Mouse (Mus musculus): ENCODE data around the gene Ucn2. TPM values are rescaled to one million over a fixed set of nuclear protein-coding genes. Genes with fewer than 3 reads are reported as not detected.
A peak's percentile ranks its signal among the peaks of the same experiment; 100 is the strongest.

The Ucn2 gene
- polyA plus RNA-seq, 2 experiments: 0.06 TPM; not detected in 1

DNA sequence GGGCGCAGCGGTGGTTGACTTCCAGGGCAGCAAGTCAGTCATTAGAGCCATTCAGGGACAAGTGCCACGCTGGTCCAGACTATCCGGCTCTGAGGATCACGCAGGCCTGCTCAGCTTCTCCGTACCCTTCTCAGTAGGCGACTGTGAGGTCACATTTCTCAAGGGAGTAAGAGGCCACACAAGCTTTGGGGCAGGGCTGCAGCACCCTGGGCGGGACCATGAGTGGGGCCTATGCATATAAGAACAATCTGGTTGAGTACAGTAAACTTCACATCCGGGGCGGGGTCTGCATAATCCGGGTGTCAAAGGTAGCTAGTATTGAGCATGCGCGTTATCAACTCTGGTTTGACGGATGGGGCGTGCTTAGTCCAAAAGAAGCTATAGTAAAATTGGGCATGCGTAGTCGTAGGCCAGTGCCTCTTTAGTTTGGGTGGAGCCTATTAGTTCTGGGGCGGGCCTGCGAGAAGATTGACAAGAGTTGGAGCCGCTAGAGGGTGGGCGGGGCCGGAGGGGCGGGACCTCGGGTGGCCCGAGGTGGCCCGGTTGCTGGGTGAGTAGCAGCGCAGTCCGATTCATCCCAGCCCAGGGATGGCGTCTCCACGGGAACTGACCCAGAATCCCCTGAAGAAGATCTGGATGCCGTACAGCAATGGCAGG, 5.7 kb downstream of the Ucn2 start, which contains the start of gene Pfkfb4:
TSS of gene Pfkfb4 (plus strand) at position 351 of the 657 bp plus-strand sequence.
- 3% methylated on average over 31 of the region's 31 CpGs for WGBS (ENCODE audit: insufficient replicate concordance)
- Histone ChIP-seq H3K36me3 (replicated peaks; ENCODE audit: control insufficient read depth, insufficient read depth, low read depth) (no peaks in the 10 kb centered on the region), H3K27me3 (ENCODE audit: control insufficient read depth, insufficient read depth, low read length) (no peaks in the 10 kb centered on the region), H3K27ac (peak within 1 kb of the TSS; percentile 75), H3K4me1 (replicated peaks; ENCODE audit: control insufficient read depth in 2 of 2, insufficient read depth in 2 of 2, low read length in 1 of 2) (peaks cover 6 to 37% of the 10 kb centered on the region in 2 experiments), H3K9me3 (ENCODE audit: control insufficient read depth, low read length) (no peaks in the 10 kb centered on the region), H3K4me2 (ENCODE audit: low read depth) (peak within 1 kb of the TSS; percentile 70), H3K9ac (replicated peaks) (peak within 1 kb of the TSS; percentile 64), H3K4me3 (ENCODE audit: insufficient read depth in 1 of 2, low read depth in 2 of 2, low read length in 2 of 2) (peak within 1 kb of the TSS; percentile 51 to 68)
- peak; percentile 96 for ATAC-seq (ENCODE audit: insufficient read depth)
- no peak for TF ChIP-seq CTCF (IDR thresholded peaks at IDR 0.05; ENCODE audit: low read depth)
- TF ChIP-seq EP300 (IDR thresholded peaks at IDR 0.05; ENCODE audit: low read depth): 0 out of 2 replicates have a peak, but pooled peaks have one; percentile 11
- DNase-seq (ENCODE audit: low read depth in 3 of 3, low spot score in 3 of 3): peak; percentile 97 to 98 (median 98)

DNA sequence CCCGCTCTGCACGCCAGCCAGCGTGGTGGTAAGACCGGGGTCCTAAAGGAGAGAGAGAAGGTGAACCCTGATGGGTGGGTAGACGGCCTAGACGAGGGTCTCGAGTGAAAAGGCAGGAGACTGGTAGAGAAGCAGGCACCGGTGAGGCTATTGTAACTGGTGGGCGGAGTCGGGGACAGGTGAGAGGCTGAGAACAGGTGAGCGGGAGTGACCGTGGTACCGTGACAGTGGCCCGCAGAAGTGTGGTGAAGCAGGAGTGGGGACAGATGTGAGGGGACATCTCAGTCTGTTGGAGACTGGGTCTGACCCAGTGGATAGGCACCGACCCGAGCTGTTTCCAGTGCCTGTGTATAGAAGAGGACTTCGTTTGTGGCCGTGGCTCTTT, 6.3 kb downstream of the Ucn2 start:
- H3K4me3 ChIP-seq (ENCODE audit: insufficient read depth in 1 of 2, low read depth in 2 of 2, low read length in 2 of 2): peak overlapping the region; percentile 51 to 68
- H3K4me1 ChIP-seq (replicated peaks; ENCODE audit: control insufficient read depth in 2 of 2, insufficient read depth in 2 of 2, low read length in 1 of 2): peaks cover 6 to 37% of the 10 kb centered on the region in 2 experiments
- H3K27me3 ChIP-seq (ENCODE audit: control insufficient read depth, insufficient read depth, low read length): no peaks in the 10 kb centered on the region
- DNase-seq (ENCODE audit: low read depth in 3 of 3, low spot score in 3 of 3): no peak
- TF ChIP-seq CTCF (IDR thresholded peaks at IDR 0.05; ENCODE audit: low read depth) (no peak), EP300 (IDR thresholded peaks at IDR 0.05; ENCODE audit: low read depth) (no peak)
- no peaks in the 10 kb centered on the region for H3K36me3 ChIP-seq (replicated peaks; ENCODE audit: control insufficient read depth, insufficient read depth, low read depth)
- H3K9me3 ChIP-seq (ENCODE audit: control insufficient read depth, low read length): no peaks in the 10 kb centered on the region
- no peak overlapping the region for H3K9ac ChIP-seq (replicated peaks)
- WGBS (ENCODE audit: insufficient replicate concordance): 18% methylated on average over 18 of the region's 18 CpGs
- H3K27ac ChIP-seq: no peak overlapping the region
- peak overlapping the region; percentile 70 for H3K4me2 ChIP-seq (ENCODE audit: low read depth)
- ATAC-seq (ENCODE audit: insufficient read depth): no peak; the same call in 1 of the 2 replicates

DNA sequence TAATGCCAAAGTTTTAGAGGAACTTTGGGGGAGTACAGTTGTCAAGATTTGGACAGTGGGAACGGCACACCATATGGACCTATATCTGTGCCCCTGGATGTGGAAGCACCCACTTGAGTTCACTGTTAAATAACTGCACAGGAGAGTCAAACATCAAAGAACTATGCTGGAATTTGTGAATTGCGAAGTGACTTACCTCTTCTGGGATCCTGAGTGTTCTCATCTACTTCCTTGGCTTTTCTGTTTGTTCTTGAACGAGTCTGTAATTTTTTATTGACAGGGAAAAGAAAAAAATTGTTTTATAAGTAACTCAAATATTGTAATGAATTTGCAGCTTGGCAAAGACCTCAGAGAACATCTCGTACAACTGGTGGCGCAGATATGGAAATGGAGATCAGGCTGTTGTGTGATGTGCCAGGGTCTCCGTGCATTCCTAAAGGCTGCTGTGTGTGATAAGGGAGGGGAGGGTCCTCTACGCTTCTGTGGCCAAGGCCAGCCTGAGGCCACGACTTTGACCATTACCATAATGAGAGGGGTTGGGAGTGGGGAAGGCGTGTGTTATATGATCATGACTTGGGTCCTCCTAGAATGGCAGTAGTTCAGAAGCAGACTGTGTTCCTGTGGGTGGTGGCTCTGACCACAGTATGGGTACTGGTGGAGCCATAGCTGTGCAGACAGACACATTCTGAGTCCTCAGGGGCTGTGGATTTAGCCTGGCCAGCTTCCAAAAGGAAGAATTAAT, 7.0 kb downstream of the Ucn2 start:
- no peak overlapping the region for H3K9ac ChIP-seq (replicated peaks)
- no peaks in the 10 kb centered on the region for H3K36me3 ChIP-seq (replicated peaks; ENCODE audit: control insufficient read depth, insufficient read depth, low read depth)
- ATAC-seq (ENCODE audit: insufficient read depth): no peak
- H3K27ac ChIP-seq: no peak overlapping the region
- no peak for TF ChIP-seq CTCF (IDR thresholded peaks at IDR 0.05; ENCODE audit: low read depth)
- TF ChIP-seq EP300 (IDR thresholded peaks at IDR 0.05; ENCODE audit: low read depth): no peak
- WGBS (ENCODE audit: insufficient replicate concordance): 43% methylated on average over 9 of the region's 9 CpGs
- peak overlapping the region in 1 of 2 experiments; percentile 51; a peak in 2 of 4 replicates for H3K4me3 ChIP-seq (ENCODE audit: insufficient read depth in 1 of 2, low read depth in 2 of 2, low read length in 2 of 2)
- no peak for DNase-seq (ENCODE audit: low read depth in 3 of 3, low spot score in 3 of 3)
- H3K9me3 ChIP-seq (ENCODE audit: control insufficient read depth, low read length): no peaks in the 10 kb centered on the region
- H3K4me2 ChIP-seq (ENCODE audit: low read depth): peak overlapping the region; percentile 70
- H3K27me3 ChIP-seq (ENCODE audit: control insufficient read depth, insufficient read depth, low read length): no peaks in the 10 kb centered on the region
- peaks cover 6 to 36% of the 10 kb centered on the region in 2 experiments for H3K4me1 ChIP-seq (replicated peaks; ENCODE audit: control insufficient read depth in 2 of 2, insufficient read depth in 2 of 2, low read length in 1 of 2)

DNA sequence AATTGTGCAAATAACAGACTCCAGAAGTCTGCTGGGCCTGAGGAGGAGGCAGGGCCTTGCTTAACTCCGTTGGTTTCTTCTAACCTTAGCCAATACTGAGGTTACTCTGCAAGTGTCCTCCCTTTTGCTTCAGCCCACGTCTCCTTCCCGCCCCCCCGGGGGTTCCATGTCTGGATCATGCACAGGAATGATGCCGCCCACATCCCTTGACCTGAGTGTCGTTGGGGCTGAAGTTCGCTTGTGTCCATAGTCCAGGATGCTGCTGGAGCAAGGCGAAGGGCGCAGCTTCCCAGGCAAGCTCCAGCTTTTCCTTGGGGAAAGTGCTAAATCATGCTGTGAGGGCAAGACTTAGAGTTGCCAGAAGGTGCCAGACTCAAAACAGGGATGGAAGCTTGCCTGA, 10.6 kb downstream of the Ucn2 start:
- WGBS (ENCODE audit: insufficient replicate concordance): 59% methylated on average over 9 of the region's 9 CpGs
- no peak for ATAC-seq (ENCODE audit: insufficient read depth)
- Histone ChIP-seq H3K27ac (no peak overlapping the region), H3K4me2 (ENCODE audit: low read depth) (no peak overlapping the region), H3K9me3 (ENCODE audit: control insufficient read depth, low read length) (no peaks in the 10 kb centered on the region), H3K27me3 (ENCODE audit: control insufficient read depth, insufficient read depth, low read length) (no peaks in the 10 kb centered on the region), H3K36me3 (replicated peaks; ENCODE audit: control insufficient read depth, insufficient read depth, low read depth) (no peaks in the 10 kb centered on the region), H3K4me3 (ENCODE audit: insufficient read depth in 1 of 2, low read depth in 2 of 2, low read length in 2 of 2) (no peak overlapping the region), H3K9ac (replicated peaks) (no peak overlapping the region), H3K4me1 (replicated peaks; ENCODE audit: control insufficient read depth in 2 of 2, insufficient read depth in 2 of 2, low read length in 1 of 2) (peaks cover 0 to 22% of the 10 kb centered on the region in 2 experiments)
- no peak for DNase-seq (ENCODE audit: low read depth in 3 of 3, low spot score in 3 of 3)
- no peak for TF ChIP-seq CTCF (IDR thresholded peaks at IDR 0.05; ENCODE audit: low read depth)
- no peak for TF ChIP-seq EP300 (IDR thresholded peaks at IDR 0.05; ENCODE audit: low read depth)

All from liver, embryonic 14.5 days (tissue).